Mouse (Mus musculus) layer of hippocampus, adult 18-20 months (tissue): ENCODE data around the gene Olfr427. TPM values are rescaled to one million over a fixed set of nuclear protein-coding genes. Genes with fewer than 3 reads are reported as not detected.
"Not testable (repeated sequence)": the region's sequence is repeated elsewhere in the genome, so short reads cannot be mapped to it uniquely, and the experiment has no call there.

ENCODE experiments used
- DNase-seq, 2 experiments: peaks; one replicate each; pipeline ENCODE4 v3.0.0; 2022; ENCODE audit warnings: low spot score in 2 of 2
- long read RNA-seq: library from polyadenylated mRNA; stranded (forward); transcript quantifications from one replicate; pipeline ENCODE4 v2.0.0, GENCODE M21; 2021
- total RNA-seq, 2 experiments: library from RNA; stranded (reverse); gene quantifications; 2 replicates each; pipeline ENCODE4 v1.2.3; 2021

Gene Olfr427
- total RNA-seq: not detected
- long read RNA-seq: 0 reads

- DNase-seq: no peak
Observed at GRCm38 (mm10) chr1:174096591-174096990, at the start of gene Olfr427. Gene Olfr427, plus strand, starts transcription at chr1:174096891.

DNA sequence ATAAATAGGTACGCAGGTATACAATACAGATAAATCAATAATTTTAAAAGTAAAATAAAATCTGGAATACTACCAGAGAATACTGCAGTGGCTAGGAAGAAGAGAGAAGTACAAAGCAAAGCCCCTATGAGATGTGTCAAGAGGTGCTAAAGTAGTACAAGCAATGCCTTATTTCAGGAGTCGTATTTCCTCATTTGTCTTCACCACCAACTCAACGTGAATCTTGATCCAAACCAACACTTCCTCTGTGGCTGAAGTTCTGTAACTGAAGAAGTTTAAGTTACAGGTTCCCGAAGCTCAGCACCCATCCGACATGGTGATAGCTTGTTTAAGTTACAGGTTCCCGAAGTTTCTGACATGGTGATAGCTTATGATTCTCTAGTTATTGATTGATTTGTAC lies 48.5 kb upstream of the Olfr427 start:
- DNase-seq: not testable (repeated sequence)

- DNase-seq: no peak
Observed at GRCm38 (mm10) chr1:174048893-174049292, 47.8 kb upstream of the Olfr427 start, which contains the start of gene Olfr432. Gene Olfr432, plus strand, starts transcription at chr1:174049205.

- not testable (repeated sequence) for DNase-seq
Observed at GRCm38 (mm10) chr1:174049357-174049756, 47.3 kb upstream of the Olfr427 start.

DNA sequence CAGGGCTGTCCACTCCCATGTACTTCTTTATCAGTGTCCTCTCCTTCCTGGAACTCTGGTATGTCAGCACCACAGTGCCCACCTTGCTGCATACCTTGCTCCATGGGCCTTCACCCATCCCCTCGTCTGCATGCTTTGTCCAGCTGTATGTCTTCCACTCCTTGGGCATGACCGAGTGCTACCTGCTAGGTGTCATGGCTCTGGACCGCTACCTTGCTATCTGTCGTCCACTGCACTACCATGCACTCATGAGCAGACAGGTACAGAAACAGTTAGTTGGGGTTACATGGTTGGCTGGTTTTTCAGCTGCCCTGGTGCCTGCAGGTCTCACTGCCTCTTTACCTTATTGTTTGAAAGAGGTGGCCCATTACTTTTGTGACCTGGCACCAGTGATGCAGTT lies 46.2 kb upstream of the Olfr427 start:
- DNase-seq: no peak

DNA sequence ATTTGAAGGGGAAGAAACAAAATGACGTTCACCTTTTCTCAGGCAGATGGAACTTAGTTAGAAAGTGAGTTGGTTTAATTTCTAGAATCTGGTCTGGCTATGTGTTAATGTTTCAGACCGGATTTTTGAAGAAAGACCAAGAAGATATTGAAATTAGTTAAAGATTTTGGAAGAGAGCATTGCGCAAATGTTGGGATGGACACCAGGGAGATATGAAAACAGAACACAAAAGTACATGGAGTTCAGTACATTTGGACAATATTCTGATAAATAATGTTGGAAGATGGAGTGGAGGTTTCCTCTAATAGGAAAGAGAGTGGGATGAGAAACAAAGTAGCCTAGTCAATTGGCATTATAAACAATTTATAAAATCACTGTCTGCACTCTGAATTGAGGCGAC lies 45.2 kb upstream of the Olfr427 start:
- no peak for DNase-seq

GRCm38 (mm10) chr1:174051931-174052536 lies 44.7 kb upstream of the Olfr427 start:
- DNase-seq: no peak

GRCm38 (mm10) chr1:174052981-174053380 lies 43.7 kb upstream of the Olfr427 start:
- DNase-seq: peak in 1 of 2 experiments; percentile 13

GRCm38 (mm10) chr1:174055248-174055647 lies 41.4 kb upstream of the Olfr427 start:
- DNase-seq: no peak

- no peak for DNase-seq
Observed at GRCm38 (mm10) chr1:174066305-174066704, 30.4 kb upstream of the Olfr427 start, which contains the start of gene Olfr430. Gene Olfr430, plus strand, starts transcription at chr1:174066605.

GRCm38 (mm10) chr1:174084031-174084430 lies 12.7 kb upstream of the Olfr427 start, which contains the start of gene Olfr429:
Gene Olfr429, plus strand, starts transcription at chr1:174084331.
- no peak for DNase-seq

DNA sequence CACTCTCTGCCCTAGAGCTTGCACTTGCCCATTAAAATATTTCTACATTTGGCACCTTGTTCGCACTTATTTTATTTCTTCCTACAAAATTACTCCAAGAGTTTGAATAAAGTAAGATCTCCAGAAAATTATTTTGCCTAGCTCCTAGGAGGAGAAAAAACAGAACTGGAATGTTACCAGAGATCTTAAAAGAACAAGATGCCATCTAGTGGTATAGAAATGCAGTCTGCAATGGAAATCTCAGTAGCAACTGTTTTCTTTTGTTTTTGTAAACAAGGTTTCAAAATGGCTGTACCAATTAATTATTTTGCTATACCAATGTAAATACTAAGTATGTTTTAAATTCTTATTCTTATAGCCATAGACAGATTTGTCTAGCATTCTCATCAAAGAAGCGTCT lies 7.0 kb downstream of the Olfr427 start:
- DNase-seq: peak in 1 of 2 experiments; percentile 1

- no peak for DNase-seq
Observed at GRCm38 (mm10) chr1:174121062-174121461, 24.4 kb downstream of the Olfr427 start, which contains the start of gene Olfr231. Gene Olfr231, minus strand, starts transcription at chr1:174121162.

DNA sequence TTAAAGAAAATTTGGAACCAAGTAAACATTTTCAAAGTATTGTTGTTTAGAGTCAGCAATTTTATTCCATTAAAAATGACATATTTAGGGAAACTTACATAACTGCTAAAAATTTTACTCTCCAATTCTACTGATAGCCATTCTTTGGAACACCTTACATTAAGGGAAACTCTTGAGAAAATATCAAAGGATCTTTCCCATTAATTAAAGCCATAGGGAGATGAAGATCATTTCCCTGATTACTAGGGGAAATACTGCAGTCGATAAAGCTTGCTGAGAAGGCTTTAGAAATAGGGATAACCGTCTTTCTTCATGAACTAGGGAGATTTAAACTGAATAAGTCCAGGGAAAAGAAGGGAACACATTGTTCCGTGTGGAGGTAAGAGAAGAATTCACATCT lies 34.5 kb downstream of the Olfr427 start, which contains the start of gene Olfr424:
Olfr424 (plus strand) TSS at position 301 of the 400 bp plus-strand sequence.
- DNase-seq: no peak

DNA sequence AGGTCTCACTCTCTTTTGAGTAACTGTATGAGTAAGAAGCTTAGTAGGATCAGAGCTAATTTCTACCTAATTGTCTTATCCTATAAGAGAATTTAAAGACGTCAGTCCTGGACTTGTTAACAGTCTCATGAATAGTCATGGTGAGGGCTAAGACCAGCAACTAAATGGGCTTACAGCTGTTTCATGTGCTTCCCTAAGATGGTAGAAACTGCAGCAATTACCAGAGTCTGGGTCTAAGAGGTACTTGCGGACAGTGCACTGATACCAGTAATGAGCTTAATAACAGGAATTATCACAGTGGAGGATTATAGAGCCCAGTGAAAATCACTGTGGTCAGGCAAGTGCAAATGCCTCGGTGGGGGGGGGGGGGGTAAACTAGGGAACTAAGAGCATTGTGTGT lies 35.3 kb downstream of the Olfr427 start:
- DNase-seq: no peak

GRCm38 (mm10) chr1:174141384-174141783 lies 44.7 kb downstream of the Olfr427 start:
- DNase-seq: no peak

DNA sequence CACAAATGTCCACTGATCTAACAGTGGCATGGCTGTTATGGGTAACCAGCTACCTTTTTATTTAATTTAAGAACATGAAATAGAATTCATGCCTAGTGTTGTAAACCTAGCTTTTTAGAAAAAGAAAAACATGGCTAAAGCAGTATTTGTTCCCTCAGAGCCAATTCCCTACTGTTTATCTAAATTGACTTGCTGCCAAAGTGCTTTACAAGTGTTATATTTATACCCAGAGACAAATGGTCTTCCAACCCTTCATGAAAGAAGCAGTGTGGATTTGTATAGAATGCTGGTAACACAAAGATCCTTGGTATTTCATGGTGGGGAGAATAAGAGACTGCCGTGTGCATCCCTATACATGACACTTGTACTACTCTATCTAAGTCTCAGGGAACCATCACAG lies 50.0 kb downstream of the Olfr427 start:
- no peak for DNase-seq

DNA sequence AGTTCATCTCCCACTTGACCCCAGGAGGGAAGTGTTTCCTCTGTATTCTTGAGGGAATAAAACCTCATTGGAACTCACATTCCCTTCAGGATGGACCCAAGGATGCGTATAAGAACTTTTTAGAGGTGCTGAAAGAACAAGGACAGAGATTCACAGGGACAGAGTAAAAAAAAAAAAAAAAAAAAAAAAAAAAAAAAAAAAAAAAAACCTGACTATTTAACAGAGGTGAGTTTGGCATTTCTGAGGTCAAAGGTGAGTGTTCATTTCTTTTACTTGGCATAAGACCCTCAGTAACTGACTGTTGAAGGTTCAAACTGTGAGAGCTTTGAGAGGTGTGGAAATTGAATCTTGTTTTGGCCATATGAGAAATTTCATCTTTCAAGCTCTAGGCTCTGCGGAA lies 52.6 kb downstream of the Olfr427 start:
- no peak for DNase-seq

Other genes with a start within 250 kb of the Olfr427 start
- gene Ifi211, start 183.8 kb upstream of the Olfr427 start, total RNA-seq: not detected
- gene Mndal, start 154.4 kb upstream of the Olfr427 start, total RNA-seq: 10 to 100 TPM in 1 of 2 experiments, 1 to 10 TPM in 1; 7.0 to 10.6 TPM
- gene Ifi203, start 154.2 kb upstream of the Olfr427 start, total RNA-seq: 1 to 10 TPM; 4.0 to 5.0 TPM
- gene Ifi202b, start 114.1 kb upstream of the Olfr427 start, total RNA-seq: not detected
- gene Ifi205, start 65.1 kb upstream of the Olfr427 start, total RNA-seq: not detected
- gene Olfr433, start 56.2 kb upstream of the Olfr427 start, total RNA-seq: not detected
- not detected for gene Olfr432, start 47.7 kb upstream of the Olfr427 start, total RNA-seq
- gene Olfr430, start 30.3 kb upstream of the Olfr427 start, total RNA-seq: not detected
- gene Olfr429, start 12.6 kb upstream of the Olfr427 start, total RNA-seq: not detected
- gene Olfr231, start 24.3 kb downstream of the Olfr427 start, total RNA-seq: not detected
- not detected for gene Olfr424, start 34.6 kb downstream of the Olfr427 start, total RNA-seq
- gene Olfr420, start 58.7 kb downstream of the Olfr427 start, total RNA-seq: not detected
- gene Spta1, start 75.9 kb downstream of the Olfr427 start, total RNA-seq: under 1 TPM; 0.05 TPM
- not detected for gene Olfr419, start 155.2 kb downstream of the Olfr427 start, total RNA-seq
- not detected for gene Mptx1, start 233.6 kb downstream of the Olfr427 start, total RNA-seq